Mouse (Mus musculus) effector memory CD4-positive, alpha-beta T cell, adult 5 months (primary cell): Measurements from ENCODE around the gene Gm12888. TPM values are rescaled to one million over a fixed set of nuclear protein-coding genes. Genes with fewer than 3 reads are reported as not detected.

Experiments used
- polyA plus RNA-seq: library from polyadenylated mRNA; unstranded; fragments of 100-300 nt; shearing (Covaris generic); gene quantifications from one replicate; pipeline ENCODE4 v1.2.1, GENCODE M21; 2017

Gm12888 gene
- polyA plus RNA-seq, result not detected

GRCm38 (mm10) chr4:121324817-121325216 is at the start of gene Gm12888:
Gm12888 (minus strand) TSS chr4:121324917.

Other genes with a start within 250 kb of the Gm12888 start
- 36.1 TPM for gene Zmpste24, start 226.7 kb downstream of the Gm12888 start, polyA plus RNA-seq
- gene Tmco2, start 215.7 kb downstream of the Gm12888 start, polyA plus RNA-seq, result not detected
- 81.6 TPM for gene Rlf, start 109.8 kb downstream of the Gm12888 start, polyA plus RNA-seq
- not detected for gene Gm12886, start 98.2 kb upstream of the Gm12888 start, polyA plus RNA-seq